Mouse (Mus musculus) regulatory T cell (primary cell): ENCODE measurements around the gene Rnf34.

Experiments
- in situ Hi-C: fragments of 300-600 bp; cut with MboI, MseI; formaldehyde crosslinking; loops from one replicate; pipeline ENCODE4 v1.15.1; 2025; ENCODE audit warnings: high pct_unique_total_duplicates

Rnf34 gene

GRCm38 (mm10) chr5:122849521-122850318, at the start of gene Rnf34:
TSS of gene Rnf34 (plus strand) at chr5:122850048.
- in situ Hi-C loops, result no loop called here

GRCm38 (mm10) chr5:122800345-122801010, 49.4 kb upstream of the Rnf34 start:
- in situ Hi-C loops, result no loop called here

GRCm38 (mm10) chr5:122801684-122802083, 48.2 kb upstream of the Rnf34 start:
- in situ Hi-C loops, result no loop called here

- in situ Hi-C loops, result no loop called here
Measured at GRCm38 (mm10) chr5:122802706-122803105, 47.1 kb upstream of the Rnf34 start.

GRCm38 (mm10) chr5:122805503-122805902, 44.3 kb upstream of the Rnf34 start:
- in situ Hi-C loops, result no loop called here

GRCm38 (mm10) chr5:122811364-122812079, 38.3 kb upstream of the Rnf34 start:
- in situ Hi-C loops, result no loop called here

- in situ Hi-C loops, result no loop called here
Measured at GRCm38 (mm10) chr5:122812699-122813098, 37.1 kb upstream of the Rnf34 start.

GRCm38 (mm10) chr5:122820777-122821523, 28.9 kb upstream of the Rnf34 start, which contains the start of gene Anapc5:
TSS of gene Anapc5 (minus strand) at chr5:122821339.
- in situ Hi-C loops, result no loop called here

- in situ Hi-C loops, result no loop called here
Measured at GRCm38 (mm10) chr5:122821524-122821885, 28.3 kb upstream of the Rnf34 start.

- in situ Hi-C loops, result no loop called here
Measured at GRCm38 (mm10) chr5:122822441-122822840, 27.4 kb upstream of the Rnf34 start.

- in situ Hi-C loops, result no loop called here
Measured at GRCm38 (mm10) chr5:122823976-122824375, 25.9 kb upstream of the Rnf34 start.

- in situ Hi-C loops, result no loop called here
Measured at GRCm38 (mm10) chr5:122824450-122824849, 25.4 kb upstream of the Rnf34 start.

- in situ Hi-C loops, result no loop called here
Measured at GRCm38 (mm10) chr5:122825099-122825498, 24.7 kb upstream of the Rnf34 start.

- in situ Hi-C loops, result no loop called here
Measured at GRCm38 (mm10) chr5:122832536-122832935, 17.3 kb upstream of the Rnf34 start.

- in situ Hi-C loops, result no loop called here
Measured at GRCm38 (mm10) chr5:122832996-122833395, 16.9 kb upstream of the Rnf34 start.

GRCm38 (mm10) chr5:122841126-122841525, 8.7 kb upstream of the Rnf34 start:
- in situ Hi-C loops, result no loop called here

- in situ Hi-C loops, result no loop called here
Measured at GRCm38 (mm10) chr5:122843799-122844198, 6.0 kb upstream of the Rnf34 start.

GRCm38 (mm10) chr5:122850319-122851002, 613 bp downstream of the Rnf34 start:
- in situ Hi-C loops, result no loop called here

GRCm38 (mm10) chr5:122852611-122853010, 2.8 kb downstream of the Rnf34 start:
- in situ Hi-C loops, result no loop called here

- in situ Hi-C loops, result no loop called here
Measured at GRCm38 (mm10) chr5:122855858-122856257, 6.0 kb downstream of the Rnf34 start.

GRCm38 (mm10) chr5:122863053-122863452, 13.2 kb downstream of the Rnf34 start:
- in situ Hi-C loops, result no loop called here
